Mouse (Mus musculus) liver, adult 2 months (tissue): ENCODE measurements around the gene Meis3.

Experiments
- CTCF ChIP-seq: fragments of 200-500 bp; IDR thresholded peaks from 2 replicates; pipeline ENCODE4 v1.5.1; 2011; ENCODE audit warnings: low read depth, low read length, control low read depth
- POLR2A ChIP-seq: fragments of 200-500 bp; IDR thresholded peaks from 2 replicates; pipeline ENCODE4 v1.6.1; 2011; ENCODE audit warnings: low read length, control low read depth; ENCODE audit not compliant: insufficient read depth; ENCODE audit errors: extremely low read depth

DNA sequence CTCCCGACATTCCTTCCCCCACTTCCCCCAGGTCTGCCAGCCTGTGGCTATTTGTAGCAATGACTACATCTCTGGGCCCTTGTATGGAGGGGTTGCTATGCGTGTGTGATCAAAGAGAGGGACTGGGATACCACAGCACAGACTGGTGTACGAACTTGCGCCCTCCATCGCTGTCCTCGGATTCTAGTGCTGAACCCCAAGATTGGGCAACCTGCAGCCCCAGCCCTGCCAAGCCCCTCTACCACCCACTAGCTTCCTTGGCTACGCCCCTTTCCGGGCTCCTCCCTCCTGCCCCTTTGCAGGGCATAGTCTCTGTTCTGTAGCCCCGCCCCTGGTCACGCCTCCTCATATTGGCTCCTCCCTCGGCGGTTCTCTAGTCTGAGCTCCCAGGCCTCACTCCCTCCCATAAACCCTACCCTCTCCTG is 45.5 kb upstream of the Meis3 start, which contains the start of gene Slc8a2:
- TF ChIP-seq CTCF, result no peak
- no peak for TF ChIP-seq POLR2A
